Mouse (Mus musculus) bone marrow macrophage, adult 2 months (primary cell): ENCODE measurements around the gene Gm11168. TPM values are rescaled to one million over a fixed set of nuclear protein-coding genes. Genes with fewer than 3 reads are reported as not detected.
"Not testable (repeated sequence)": the region's sequence is repeated elsewhere in the genome, so short reads cannot be mapped to it uniquely, and the experiment has no call there.

ENCODE experiments used
- H3K27ac ChIP-seq: 2 replicates; pipeline ENCODE4 v1.5.1; 2012; ENCODE audit warnings: low read depth, low read length; ENCODE audit not compliant: insufficient read depth
- H3K4me1 ChIP-seq: 2 replicates; pipeline ENCODE4 v1.6.1; 2012; ENCODE audit warnings: low read length; ENCODE audit not compliant: control insufficient read depth, insufficient read depth
- H3K4me3 ChIP-seq: 2 replicates; pipeline ENCODE4 v1.5.1; 2012; ENCODE audit warnings: mild to moderate bottlenecking, low read length, moderate library complexity; ENCODE audit not compliant: insufficient read depth
- polyA plus RNA-seq: library from polyadenylated mRNA; stranded (reverse); fragments of >200 nt; gene quantifications from 2 replicates; pipeline ENCODE4 v1.2.4, GENCODE M21; 2012; ENCODE audit not compliant: missing spikeins, insufficient read depth, insufficient read length

The Gm11168 gene
- 61.4 and 166 TPM in 2 replicates for polyA plus RNA-seq

DNA sequence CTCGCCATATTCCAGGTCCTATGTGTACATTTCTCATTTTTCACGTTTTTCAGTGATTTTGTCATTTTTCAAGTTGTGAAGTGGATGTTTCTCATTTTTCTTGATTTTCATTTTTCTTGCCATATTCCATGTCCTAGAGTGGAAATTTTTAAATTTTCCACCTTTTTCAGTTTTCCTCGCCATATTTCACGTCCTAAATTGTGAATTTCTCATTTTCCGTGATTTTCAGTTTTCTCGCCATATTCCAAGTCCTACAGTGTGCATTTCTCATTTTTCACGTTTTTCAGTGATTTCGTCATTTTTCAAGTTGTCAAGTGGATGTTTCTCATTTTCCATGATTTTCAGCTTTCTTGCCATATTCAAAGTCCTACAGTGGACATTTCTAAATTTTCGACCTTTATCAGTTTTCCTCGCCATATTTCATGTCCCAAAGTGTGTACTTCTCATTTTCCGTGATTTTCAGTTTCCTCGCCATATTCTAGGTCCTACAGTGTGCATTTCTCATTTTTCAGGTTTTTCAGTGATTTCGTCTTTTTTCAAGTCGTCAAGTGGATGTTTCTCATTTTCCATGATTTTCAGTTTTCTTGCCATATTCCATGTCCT, at the start of gene Gm11168:
TSS of gene Gm11168 (plus strand) at position 553 of the 603 bp plus-strand sequence.
- H3K4me3 ChIP-seq, H3K27ac ChIP-seq, H3K4me1 ChIP-seq: not testable (repeated sequence)

DNA sequence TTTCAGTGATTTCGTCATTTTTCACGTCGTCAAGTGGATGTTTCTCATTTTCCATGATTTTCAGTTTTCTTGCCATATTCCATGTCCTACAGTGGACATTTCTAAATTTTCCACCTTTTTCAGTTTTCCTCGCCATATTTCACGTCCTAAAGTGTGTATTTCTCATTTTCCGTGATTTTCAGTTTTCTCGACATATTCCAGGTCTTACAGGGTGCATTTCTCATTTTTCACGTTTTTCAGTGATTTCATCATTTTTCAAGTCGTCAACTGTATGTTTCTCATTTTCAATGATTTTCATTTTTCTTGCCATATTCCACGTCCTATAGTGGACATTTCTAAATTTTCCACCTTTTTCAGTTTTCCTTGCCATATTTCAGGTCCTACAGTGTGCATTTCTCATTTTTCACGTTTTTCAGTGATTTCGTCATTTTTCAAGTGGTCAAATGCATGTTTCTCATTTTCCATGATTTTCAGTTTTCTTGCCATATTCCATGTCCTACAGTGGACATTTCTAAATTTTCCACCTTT, 2.6 kb upstream of the Gm11168 start, which contains the start of gene Gm10722:
TSS of gene Gm10722 (plus strand) at position 478 of the 528 bp plus-strand sequence.
- H3K4me3 ChIP-seq, H3K27ac ChIP-seq, H3K4me1 ChIP-seq: not testable (repeated sequence)

DNA sequence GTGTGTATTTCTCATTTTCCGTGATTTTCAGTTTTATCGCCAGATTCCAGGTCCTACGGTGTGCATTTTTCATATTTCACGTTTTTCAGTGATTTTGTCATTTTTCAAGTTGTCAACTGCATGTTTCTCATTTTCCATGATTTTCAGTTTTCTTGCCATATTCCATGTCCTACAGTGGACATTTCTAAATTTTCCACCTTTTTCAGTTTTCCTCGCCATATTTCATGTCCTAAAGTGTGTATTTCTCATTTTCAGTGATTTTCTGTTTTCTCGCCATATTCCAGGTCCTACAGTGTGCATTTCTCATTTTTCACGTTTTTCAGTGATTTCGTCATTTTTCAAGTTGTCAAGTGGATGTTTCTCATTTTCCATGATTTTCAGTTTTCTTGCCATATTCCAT, 2.1 kb upstream of the Gm11168 start:
- not testable (repeated sequence) for H3K27ac ChIP-seq

DNA sequence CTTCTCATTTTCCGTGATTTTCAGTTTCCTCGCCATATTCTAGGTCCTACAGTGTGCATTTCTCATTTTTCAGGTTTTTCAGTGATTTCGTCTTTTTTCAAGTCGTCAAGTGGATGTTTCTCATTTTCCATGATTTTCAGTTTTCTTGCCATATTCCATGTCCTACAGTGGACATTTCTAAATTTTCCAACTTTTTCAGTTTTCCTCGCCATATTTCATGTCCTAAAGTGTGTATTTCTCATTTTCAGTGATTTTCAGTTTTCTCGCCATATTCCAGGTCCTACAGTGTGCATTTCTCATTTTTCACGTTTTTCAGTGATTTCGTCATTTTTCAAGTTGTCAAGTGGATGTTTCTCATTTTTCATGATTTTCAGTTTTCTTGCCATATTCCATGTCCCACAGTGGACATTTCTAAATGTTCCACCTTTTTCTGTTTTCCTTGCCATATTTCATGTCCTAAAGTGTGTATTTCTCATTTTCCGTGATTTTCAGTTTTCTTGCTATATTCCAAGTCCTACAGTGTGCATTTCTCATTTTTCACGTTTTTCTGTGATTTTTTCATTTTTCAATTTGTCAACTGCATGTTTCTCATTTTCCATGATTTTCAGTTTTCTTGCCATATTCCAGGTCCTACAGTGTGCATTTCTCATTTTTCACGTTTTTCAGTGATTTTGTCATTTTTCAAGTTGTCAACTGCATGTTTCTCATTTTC, 1.0 kb upstream of the Gm11168 start:
- not testable (repeated sequence) for H3K27ac ChIP-seq, H3K4me1 ChIP-seq, H3K4me3 ChIP-seq

More for the DNA sequence above, 2.1 kb upstream of the Gm11168 start:
- H3K4me1 ChIP-seq, H3K4me3 ChIP-seq: not testable (repeated sequence)

DNA sequence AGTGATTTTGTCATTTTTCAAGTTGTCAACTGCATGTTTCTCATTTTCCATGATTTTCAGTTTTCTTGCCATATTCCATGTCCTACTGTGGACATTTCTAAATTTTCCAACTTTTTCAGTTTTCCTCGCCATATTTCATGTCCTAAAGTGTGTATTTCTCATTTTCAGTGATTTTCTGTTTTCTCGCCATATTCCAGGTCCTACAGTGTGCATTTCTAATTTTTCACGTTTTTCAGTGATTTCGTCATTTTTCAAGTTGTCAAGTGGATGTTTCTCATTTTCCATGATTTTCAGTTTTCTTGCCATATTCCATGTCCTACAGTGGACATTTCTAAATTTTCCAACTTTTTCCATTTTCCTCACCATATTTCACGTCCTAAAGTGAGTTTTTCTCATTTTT, 3.0 kb downstream of the Gm11168 start:
- H3K4me3 ChIP-seq, H3K27ac ChIP-seq, H3K4me1 ChIP-seq: not testable (repeated sequence)

DNA sequence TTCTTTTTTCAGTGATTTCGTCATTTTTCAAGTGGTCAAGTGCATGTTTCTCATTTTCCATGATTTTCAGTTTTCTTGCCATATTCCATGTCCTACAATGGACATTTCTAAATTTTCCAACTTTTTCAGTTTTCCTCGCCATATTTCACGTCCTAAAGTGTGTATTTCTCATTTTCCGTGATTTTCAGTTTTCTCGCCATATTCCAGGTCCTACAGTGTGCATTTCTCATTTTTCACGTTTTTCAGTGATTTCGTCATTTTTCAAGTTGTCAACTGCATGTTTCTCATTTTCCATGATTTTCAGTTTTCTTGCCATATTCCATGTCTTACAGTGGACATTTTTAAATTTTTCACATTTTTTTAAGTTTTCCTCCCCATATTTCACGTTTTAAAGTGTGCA, 3.5 kb downstream of the Gm11168 start:
- not testable (repeated sequence) for H3K4me3 ChIP-seq, H3K4me1 ChIP-seq, H3K27ac ChIP-seq

DNA sequence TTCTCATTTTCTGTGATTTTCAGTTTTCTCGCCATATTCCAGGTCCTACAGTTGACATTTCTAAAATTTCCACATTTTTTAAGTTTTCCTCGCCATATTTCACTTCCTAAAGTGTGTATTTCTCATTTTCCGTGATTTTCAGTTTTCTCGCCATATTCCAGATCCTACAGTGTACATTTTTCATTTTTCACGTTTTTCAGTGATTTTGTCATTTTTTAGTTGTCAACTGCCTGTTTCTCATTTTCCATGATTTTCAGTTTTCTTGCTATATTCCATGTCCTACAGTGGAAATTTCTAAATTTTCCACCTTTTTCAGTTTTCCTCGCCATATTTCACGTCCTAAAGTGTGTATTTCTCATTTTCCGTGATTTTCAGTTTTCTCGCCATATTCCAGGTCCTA, 4.1 kb downstream of the Gm11168 start:
- not testable (repeated sequence) for H3K4me1 ChIP-seq, H3K27ac ChIP-seq, H3K4me3 ChIP-seq

DNA sequence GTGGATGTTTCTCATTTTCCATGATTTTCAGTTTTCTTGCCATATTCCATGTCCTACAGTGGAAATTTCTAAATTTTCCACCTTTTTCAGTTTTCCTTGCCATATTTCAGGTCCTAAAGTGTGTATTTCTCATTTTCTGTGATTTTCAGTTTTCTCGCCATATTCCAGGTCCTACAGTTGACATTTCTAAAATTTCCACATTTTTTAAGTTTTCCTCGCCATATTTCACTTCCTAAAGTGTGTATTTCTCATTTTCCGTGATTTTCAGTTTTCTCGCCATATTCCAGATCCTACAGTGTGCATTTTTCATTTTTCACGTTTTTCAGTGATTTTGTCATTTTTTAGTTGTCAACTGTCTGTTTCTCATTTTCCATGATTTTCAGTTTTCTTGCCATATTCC, 6.2 kb downstream of the Gm11168 start:
- H3K4me3 ChIP-seq, H3K27ac ChIP-seq, H3K4me1 ChIP-seq: not testable (repeated sequence)

DNA sequence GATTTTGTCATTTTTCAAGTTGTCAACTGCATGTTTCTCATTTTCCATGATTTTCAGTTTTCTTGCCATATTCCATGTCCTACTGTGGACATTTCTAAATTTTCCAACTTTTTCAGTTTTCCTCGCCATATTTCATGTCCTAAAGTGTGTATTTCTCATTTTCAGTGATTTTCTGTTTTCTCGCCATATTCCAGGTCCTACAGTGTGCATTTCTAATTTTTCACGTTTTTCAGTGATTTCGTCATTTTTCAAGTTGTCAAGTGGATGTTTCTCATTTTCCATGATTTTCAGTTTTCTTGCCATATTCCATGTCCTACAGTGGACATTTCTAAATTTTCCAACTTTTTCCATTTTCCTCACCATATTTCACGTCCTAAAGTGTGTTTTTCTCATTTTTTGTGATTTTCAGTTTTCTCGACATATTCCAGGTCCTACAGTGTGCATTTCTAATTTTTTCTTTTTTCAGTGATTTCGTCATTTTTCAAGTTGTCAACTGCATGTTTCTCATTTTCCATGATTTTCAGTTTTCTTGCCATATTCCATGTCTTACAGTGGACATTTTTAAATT, 9.0 kb downstream of the Gm11168 start:
- not testable (repeated sequence) for H3K27ac ChIP-seq, H3K4me3 ChIP-seq

DNA sequence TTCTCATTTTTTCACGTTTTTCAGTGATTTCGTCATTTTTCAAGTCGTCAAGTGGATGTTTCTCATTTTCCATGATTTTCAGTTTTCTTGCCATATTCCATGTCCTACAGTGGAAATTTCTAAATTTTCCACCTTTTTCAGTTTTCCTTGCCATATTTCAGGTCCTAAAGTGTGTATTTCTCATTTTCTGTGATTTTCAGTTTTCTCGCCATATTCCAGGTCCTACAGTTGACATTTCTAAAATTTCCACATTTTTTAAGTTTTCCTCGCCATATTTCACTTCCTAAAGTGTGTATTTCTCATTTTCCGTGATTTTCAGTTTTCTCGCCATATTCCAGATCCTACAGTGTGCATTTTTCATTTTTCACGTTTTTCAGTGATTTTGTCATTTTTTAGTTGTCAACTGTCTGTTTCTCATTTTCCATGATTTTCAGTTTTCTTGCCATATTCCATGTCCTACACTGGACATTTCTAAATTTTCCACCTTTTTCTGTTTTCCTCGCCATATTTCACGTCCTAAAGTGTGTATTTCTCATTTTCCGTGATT, 9.7 kb downstream of the Gm11168 start, which contains the start of gene Gm10721:
TSS of gene Gm10721 (plus strand) at position 408 of the 547 bp plus-strand sequence.
- not testable (repeated sequence) for H3K4me1 ChIP-seq, H3K27ac ChIP-seq, H3K4me3 ChIP-seq

More for the DNA sequence above, 9.0 kb downstream of the Gm11168 start:
- not testable (repeated sequence) for H3K4me1 ChIP-seq

DNA sequence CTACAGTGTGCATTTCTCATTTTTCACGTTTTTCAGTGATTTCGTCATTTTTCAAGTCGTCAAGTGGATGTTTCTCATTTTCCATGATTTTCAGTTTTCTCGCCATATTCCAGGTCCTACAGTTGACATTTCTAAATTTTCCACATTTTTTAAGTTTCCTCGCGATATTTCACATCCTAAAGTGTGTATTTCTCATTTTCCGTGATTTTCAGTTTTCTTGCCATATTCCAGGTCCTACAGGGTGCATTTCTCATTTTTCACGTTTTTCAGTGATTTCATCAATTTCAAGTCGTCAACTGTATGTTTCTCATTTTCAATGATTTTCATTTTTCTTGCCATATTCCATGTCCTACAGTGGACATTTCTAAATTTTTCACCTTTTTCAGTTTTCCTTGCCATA, 12.2 kb downstream of the Gm11168 start, which contains the start of gene Gm10720:
TSS of gene Gm10720 (plus strand) at position 301 of the 400 bp plus-strand sequence.
- H3K4me1 ChIP-seq, H3K27ac ChIP-seq, H3K4me3 ChIP-seq: not testable (repeated sequence)

DNA sequence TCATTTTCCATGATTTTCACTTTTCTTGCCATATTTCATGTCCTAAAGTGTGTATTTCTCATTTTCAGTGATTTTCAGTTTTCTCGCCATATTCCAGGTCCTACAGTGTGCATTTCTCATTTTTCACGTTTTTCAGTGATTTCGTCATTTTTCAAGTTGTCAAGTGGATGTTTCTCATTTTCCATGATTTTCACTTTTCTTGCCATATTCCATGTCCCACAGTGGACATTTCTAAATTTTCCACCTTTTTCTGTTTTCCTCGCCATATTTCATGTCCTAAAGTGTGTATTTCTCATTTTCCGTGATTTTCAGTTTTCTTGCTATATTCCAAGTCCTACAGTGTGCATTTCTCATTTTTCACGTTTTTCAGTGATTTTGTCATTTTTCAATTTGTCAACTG, 12.8 kb downstream of the Gm11168 start:
- not testable (repeated sequence) for H3K4me1 ChIP-seq, H3K4me3 ChIP-seq, H3K27ac ChIP-seq

DNA sequence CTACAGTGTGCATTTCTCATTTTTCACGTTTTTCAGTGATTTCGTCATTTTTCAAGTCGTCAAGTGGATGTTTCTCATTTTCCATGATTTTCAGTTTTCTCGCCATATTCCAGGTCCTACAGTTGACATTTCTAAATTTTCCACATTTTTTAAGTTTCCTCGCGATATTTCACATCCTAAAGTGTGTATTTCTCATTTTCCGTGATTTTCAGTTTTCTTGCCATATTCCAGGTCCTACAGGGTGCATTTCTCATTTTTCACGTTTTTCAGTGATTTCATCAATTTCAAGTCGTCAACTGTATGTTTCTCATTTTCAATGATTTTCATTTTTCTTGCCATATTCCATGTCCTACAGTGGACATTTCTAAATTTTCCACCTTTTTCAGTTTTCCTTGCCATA, 14.0 kb downstream of the Gm11168 start, which contains the start of gene Gm10719:
TSS of gene Gm10719 (plus strand) at position 301 of the 400 bp plus-strand sequence.
- not testable (repeated sequence) for H3K27ac ChIP-seq, H3K4me1 ChIP-seq, H3K4me3 ChIP-seq

DNA sequence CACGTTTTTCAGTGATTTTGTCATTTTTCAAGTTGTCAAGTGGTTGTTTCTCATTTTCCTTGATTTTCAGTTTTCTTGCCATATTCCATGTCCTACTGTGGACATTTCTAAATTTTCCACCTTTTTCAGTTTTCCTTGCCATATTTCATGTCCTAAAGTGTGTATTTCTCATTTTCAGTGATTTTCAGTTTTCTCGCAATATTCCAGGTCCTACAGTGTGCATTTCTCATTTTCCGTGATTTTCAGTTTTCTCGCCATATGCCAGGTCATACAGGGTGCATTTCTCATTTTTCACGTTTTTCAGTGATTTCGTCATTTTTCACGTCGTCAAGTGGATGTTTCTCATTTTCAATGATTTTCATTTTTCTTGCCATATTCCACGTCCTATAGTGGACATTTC, 15.8 kb downstream of the Gm11168 start:
- H3K4me1 ChIP-seq, H3K4me3 ChIP-seq, H3K27ac ChIP-seq: not testable (repeated sequence)
